Mouse (Mus musculus) lung, embryonic 14.5 days (tissue): ENCODE measurements around the gene Crybg1. TPM values are rescaled to one million over a fixed set of nuclear protein-coding genes. Genes with fewer than 3 reads are reported as not detected.
A peak's percentile ranks its signal among the peaks of the same experiment; 100 is the strongest.

ENCODE experiments used
- ATAC-seq: fragments of 200-750 bp; cut with Nextera tagmentation; 2 replicates; pipeline ENCODE4 v1.8.0; 2017; ENCODE audit warnings: mild to moderate bottlenecking, moderate TSS enrichment, moderate library complexity; ENCODE audit not compliant: insufficient read depth
- DNase-seq: peaks from one replicate; pipeline ENCODE4 v3.0.0-alpha.2; 2015
- H3K27ac ChIP-seq: fragments of 300-500 bp; sonication (generic); 2 replicates; pipeline ENCODE4 v1.5.1; 2014; ENCODE audit warnings: low read depth, mild to moderate bottlenecking, moderate library complexity
- H3K27me3 ChIP-seq: fragments of 300-500 bp; sonication (generic); 2 replicates; pipeline ENCODE4 v1.6.1; 2014; ENCODE audit warnings: low read length, control low read depth; ENCODE audit not compliant: insufficient read depth
- H3K36me3 ChIP-seq: fragments of 300-500 bp; sonication (generic); 2 replicates; pipeline ENCODE4 v1.6.1; 2014; ENCODE audit warnings: control low read depth; ENCODE audit not compliant: insufficient read depth
- H3K4me1 ChIP-seq: fragments of 300-500 bp; sonication (generic); 2 replicates; pipeline ENCODE4 v1.6.1; 2014; ENCODE audit warnings: antibody characterized with exemption, control low read depth; ENCODE audit not compliant: insufficient read depth
- H3K4me2 ChIP-seq: fragments of 300-500 bp; sonication (generic); 2 replicates; pipeline ENCODE4 v1.6.1; 2014; ENCODE audit warnings: mild to moderate bottlenecking
- H3K4me3 ChIP-seq: fragments of 300-500 bp; sonication (generic); 2 replicates; pipeline ENCODE4 v1.5.1; 2014; ENCODE audit warnings: low read depth, low read length
- H3K9ac ChIP-seq: fragments of 300-500 bp; sonication (generic); 2 replicates; pipeline ENCODE4 v1.6.1; 2014
- H3K9me3 ChIP-seq: fragments of 300-500 bp; sonication (generic); 2 replicates; pipeline ENCODE4 v1.6.1; 2016; ENCODE audit warnings: low read depth, low read length, control low read depth
- CTCF ChIP-seq: IDR thresholded peaks from 2 replicates; pipeline ENCODE4 v1.5.1; 2016; ENCODE audit warnings: antibody characterized with exemption, low read depth
- WGBS: fragments of 180-500 bp; shearing (Covaris S2); extraction: QIAGEN DNeasy Blood & Tissue Kit; methylation state at CpG from one replicate; pipeline ENCODE4 v1.1.7; 2014; 5-methylcytosine and 5-hydroxymethylcytosine counted together
- polyA plus RNA-seq: library from polyadenylated mRNA; unstranded; fragments of >200 nt; fragmentation: Nextera tagmentation; extraction: Ambion mirVana; gene quantifications from 2 replicates; pipeline ENCODE4 v1.2.1, GENCODE M21; 2014

The Crybg1 gene
- polyA plus RNA-seq, 1 experiment from 2014 or later = 0.22 TPM

- Histone ChIP-seq H3K4me3 (no peak overlapping the region), H3K9me3 (no peaks in the 10 kb centered on the region), H3K4me1 (no peaks in the 10 kb centered on the region), H3K27me3 (no peaks in the 10 kb centered on the region), H3K4me2 (no peak overlapping the region), H3K27ac (no peak overlapping the region), H3K9ac (no peak overlapping the region), H3K36me3 (no peaks in the 10 kb centered on the region)
- WGBS = 87% methylated on average over 4 of the region's 4 CpGs
- ATAC-seq = no peak
- no peak for DNase-seq
- TF ChIP-seq CTCF = no peak
Measured at GRCm38 (mm10) chr10:44062981-44063380, 85.7 kb downstream of the Crybg1 start.

GRCm38 (mm10) chr10:44050913-44051312 is 97.7 kb downstream of the Crybg1 start:
- H3K4me1 ChIP-seq = no peaks in the 10 kb centered on the region
- no peak overlapping the region for H3K4me2 ChIP-seq
- no peak overlapping the region for H3K27ac ChIP-seq
- no peak for TF ChIP-seq CTCF
- no peaks in the 10 kb centered on the region for H3K36me3 ChIP-seq
- H3K4me3 ChIP-seq = no peak overlapping the region
- no peak overlapping the region for H3K9ac ChIP-seq
- H3K27me3 ChIP-seq = no peaks in the 10 kb centered on the region
- H3K9me3 ChIP-seq = no peaks in the 10 kb centered on the region
- no peak for ATAC-seq
- no peak for DNase-seq
- 83% methylated on average over 6 of the region's 6 CpGs for WGBS

- no peak for DNase-seq
- H3K36me3 ChIP-seq = no peaks in the 10 kb centered on the region
- H3K4me2 ChIP-seq = no peak overlapping the region
- no peak overlapping the region for H3K27ac ChIP-seq
- H3K9me3 ChIP-seq = no peaks in the 10 kb centered on the region
- no peak overlapping the region for H3K4me3 ChIP-seq
- ATAC-seq = no peak
- 0 out of 2 replicates have a peak, but pooled peaks have one; percentile 19 for TF ChIP-seq CTCF
- H3K27me3 ChIP-seq = no peaks in the 10 kb centered on the region
- H3K9ac ChIP-seq = no peak overlapping the region
- 69% methylated on average over 4 of the region's 4 CpGs for WGBS
- H3K4me1 ChIP-seq = no peaks in the 10 kb centered on the region
Measured at GRCm38 (mm10) chr10:44044727-44045126, 103.9 kb downstream of the Crybg1 start.

- H3K4me3 ChIP-seq = no peak overlapping the region
- H3K36me3 ChIP-seq = no peaks in the 10 kb centered on the region
- H3K4me2 ChIP-seq = no peak overlapping the region
- no peak overlapping the region for H3K27ac ChIP-seq
- H3K27me3 ChIP-seq = no peaks in the 10 kb centered on the region
- no peak for DNase-seq
- no peak for TF ChIP-seq CTCF
- H3K9me3 ChIP-seq = no peaks in the 10 kb centered on the region
- H3K9ac ChIP-seq = no peak overlapping the region
- WGBS = 63% methylated on average over 7 of the region's 7 CpGs
- no peak for ATAC-seq
- H3K4me1 ChIP-seq = no peaks in the 10 kb centered on the region
Measured at GRCm38 (mm10) chr10:44043630-44044029, 105.0 kb downstream of the Crybg1 start.

GRCm38 (mm10) chr10:44039185-44039584 is 109.5 kb downstream of the Crybg1 start:
- no peak overlapping the region for H3K9ac ChIP-seq
- DNase-seq = no peak
- H3K9me3 ChIP-seq = no peaks in the 10 kb centered on the region
- no peak for TF ChIP-seq CTCF
- no peaks in the 10 kb centered on the region for H3K27me3 ChIP-seq
- ATAC-seq = no peak
- H3K4me2 ChIP-seq = no peak overlapping the region
- H3K27ac ChIP-seq = no peak overlapping the region
- H3K36me3 ChIP-seq = no peaks in the 10 kb centered on the region
- H3K4me3 ChIP-seq = no peak overlapping the region
- no peaks in the 10 kb centered on the region for H3K4me1 ChIP-seq
- WGBS = 81% methylated on average over 2 of the region's 2 CpGs

GRCm38 (mm10) chr10:44037918-44038544 is 110.6 kb downstream of the Crybg1 start:
- Histone ChIP-seq H3K27me3 (no peaks in the 10 kb centered on the region), H3K4me1 (no peaks in the 10 kb centered on the region), H3K4me3 (no peak overlapping the region), H3K36me3 (no peaks in the 10 kb centered on the region), H3K27ac (no peak overlapping the region), H3K9me3 (no peaks in the 10 kb centered on the region), H3K9ac (no peak overlapping the region), H3K4me2 (peak overlapping the region; percentile 35)
- 28% methylated on average over 11 of the region's 11 CpGs for WGBS
- no peak for TF ChIP-seq CTCF
- ATAC-seq (no peak), DNase-seq (peak; percentile 23)

GRCm38 (mm10) chr10:44029566-44029965 is 119.1 kb downstream of the Crybg1 start:
- WGBS = 79% methylated on average over 3 of the region's 3 CpGs
- Histone ChIP-seq H3K36me3 (no peaks in the 10 kb centered on the region), H3K4me3 (no peak overlapping the region), H3K27ac (no peak overlapping the region), H3K9ac (no peak overlapping the region), H3K9me3 (no peaks in the 10 kb centered on the region), H3K4me1 (no peaks in the 10 kb centered on the region), H3K27me3 (no peaks in the 10 kb centered on the region), H3K4me2 (no peak overlapping the region)
- ATAC-seq (no peak), DNase-seq (no peak)
- TF ChIP-seq CTCF = no peak
